Mouse (Mus musculus): ENCODE results near the gene Gpld1. TPM values are rescaled to one million over a fixed set of nuclear protein-coding genes. Genes with fewer than 3 reads are reported as not detected.

Gpld1 gene
- 2.3 and 3.9 TPM in 2 replicates for polyA plus RNA-seq (2014; fragmentation: Nextera tagmentation; extraction: Ambion mirVana)

DNA sequence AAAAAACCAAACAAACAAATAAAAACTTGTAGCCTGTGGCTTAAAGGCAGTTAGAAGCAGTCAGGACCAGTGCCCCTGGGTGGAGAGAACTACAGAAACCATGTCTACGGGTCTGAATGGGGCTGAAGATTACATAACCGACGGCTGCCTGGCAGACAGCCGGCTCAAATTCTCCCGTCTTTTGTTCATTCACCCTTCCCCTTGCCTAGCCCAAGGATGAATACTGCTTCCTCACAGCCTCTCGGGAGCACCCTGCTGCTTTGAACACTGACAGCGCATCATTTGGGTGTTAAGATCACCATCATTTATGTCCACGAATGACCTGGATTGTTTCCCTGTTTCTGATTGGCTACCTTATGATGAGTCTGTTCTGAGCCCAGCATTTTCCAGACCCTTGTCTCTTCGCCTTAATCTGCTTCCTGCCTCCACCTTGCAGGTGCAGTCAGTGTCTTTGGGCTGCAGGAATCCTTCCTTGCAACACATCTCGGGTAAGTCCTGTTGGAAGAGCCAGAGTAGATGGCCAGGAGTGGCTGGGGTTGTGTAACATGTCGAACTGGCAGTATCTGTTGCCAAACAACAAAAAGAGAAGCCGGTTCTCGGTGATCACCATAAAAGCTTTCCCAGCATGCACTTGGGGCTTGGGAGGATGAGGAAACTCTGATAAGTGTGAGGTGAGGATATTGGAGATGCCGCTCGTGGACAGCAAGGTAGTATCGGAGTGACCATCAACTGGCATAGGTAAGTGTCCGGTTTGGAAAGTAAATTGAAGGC, at the start of gene Gpld1:
Gene Gpld1 (plus strand): TSS at position 641 of the 771 bp plus-strand sequence.
- H3K36me3 ChIP-seq (ENCODE audit: control insufficient read depth, insufficient read depth, low read length) = no peaks in the 10 kb centered on the region
- H3K4me2 ChIP-seq (ENCODE audit: low read depth, low read length) = no peak within 1 kb of the TSS
- H3K9ac ChIP-seq (replicated peaks; ENCODE audit: low read depth, low read length) = no peak within 1 kb of the TSS
- ATAC-seq (ENCODE audit: low read depth) = no peak
- no peaks in the 10 kb centered on the region for H3K27me3 ChIP-seq (ENCODE audit: control insufficient read depth, insufficient read depth, low read length)
- 46% methylated on average over 17 of the region's 17 CpGs for WGBS
- no peak within 1 kb of the TSS for H3K4me3 ChIP-seq (ENCODE audit: low read depth, low read length)
- no peaks in the 10 kb centered on the region for H3K9me3 ChIP-seq (ENCODE audit: control insufficient read depth, low read length)
- H3K27ac ChIP-seq (ENCODE audit: low read depth, low read length) = no peak within 1 kb of the TSS
- H3K4me1 ChIP-seq (ENCODE audit: control insufficient read depth, insufficient read depth, low read length) = peaks cover 5% of the 10 kb centered on the region

DNA sequence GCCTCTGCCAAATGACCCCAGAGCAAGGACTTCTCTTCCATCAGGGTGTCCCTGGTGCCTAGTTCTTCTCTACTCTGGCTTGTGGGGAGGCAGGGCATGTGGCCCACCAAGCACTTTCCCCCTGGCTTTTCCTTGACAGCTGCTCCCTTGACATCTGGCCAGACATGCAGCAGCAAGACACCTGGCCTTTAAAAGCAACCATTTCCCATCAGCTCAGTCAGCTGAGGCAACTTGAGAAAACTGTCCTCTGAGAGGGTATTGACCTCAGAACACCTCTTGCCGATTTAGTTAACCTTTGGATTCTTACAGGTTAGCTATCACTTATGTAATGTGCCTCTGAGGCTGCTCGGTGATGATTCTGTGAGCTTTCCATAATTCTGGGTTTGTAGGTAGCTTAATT, 49.1 kb upstream of the Gpld1 start:
- Histone ChIP-seq H3K27ac (ENCODE audit: low read depth, low read length) (no peak overlapping the region), H3K4me3 (ENCODE audit: low read depth, low read length) (no peak overlapping the region), H3K27me3 (ENCODE audit: control insufficient read depth, insufficient read depth, low read length) (no peaks in the 10 kb centered on the region), H3K4me2 (ENCODE audit: low read depth, low read length) (no peak overlapping the region), H3K9me3 (ENCODE audit: control insufficient read depth, low read length) (no peaks in the 10 kb centered on the region), H3K4me1 (ENCODE audit: control insufficient read depth, insufficient read depth, low read length) (no peaks in the 10 kb centered on the region), H3K36me3 (ENCODE audit: control insufficient read depth, insufficient read depth, low read length) (no peaks in the 10 kb centered on the region), H3K9ac (replicated peaks; ENCODE audit: low read depth, low read length) (no peak overlapping the region)
- 89% methylated on average over 2 of the region's 2 CpGs for WGBS
- ATAC-seq (ENCODE audit: low read depth) = no peak

DNA sequence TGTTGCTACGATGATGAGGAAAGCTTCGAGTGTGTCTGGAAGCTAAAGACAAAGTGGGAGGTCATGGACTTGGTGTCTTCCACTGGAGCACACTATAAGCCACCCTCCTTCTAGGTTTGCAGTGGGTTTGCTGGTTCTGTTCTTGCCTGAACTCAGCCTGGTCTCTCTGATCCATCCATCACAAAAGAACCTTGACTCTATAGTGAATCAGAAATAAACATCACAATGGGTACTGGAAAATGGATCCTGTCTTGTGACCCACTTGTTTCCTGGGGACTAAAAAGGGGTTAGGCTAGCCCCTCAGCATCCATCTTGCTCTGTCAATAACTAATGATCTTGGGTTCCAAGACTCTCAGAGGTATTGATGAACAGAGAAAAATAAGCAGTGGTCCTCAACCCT, 41.0 kb upstream of the Gpld1 start:
- H3K36me3 ChIP-seq (ENCODE audit: control insufficient read depth, insufficient read depth, low read length) = no peaks in the 10 kb centered on the region
- no peaks in the 10 kb centered on the region for H3K9me3 ChIP-seq (ENCODE audit: control insufficient read depth, low read length)
- WGBS = 93% methylated on average over 2 of the region's 2 CpGs
- H3K4me1 ChIP-seq (ENCODE audit: control insufficient read depth, insufficient read depth, low read length) = no peaks in the 10 kb centered on the region
- H3K4me3 ChIP-seq (ENCODE audit: low read depth, low read length) = no peak overlapping the region
- H3K27me3 ChIP-seq (ENCODE audit: control insufficient read depth, insufficient read depth, low read length) = no peaks in the 10 kb centered on the region
- ATAC-seq (ENCODE audit: low read depth) = no peak
- H3K27ac ChIP-seq (ENCODE audit: low read depth, low read length) = no peak overlapping the region
- H3K4me2 ChIP-seq (ENCODE audit: low read depth, low read length) = no peak overlapping the region
- no peak overlapping the region for H3K9ac ChIP-seq (replicated peaks; ENCODE audit: low read depth, low read length)

DNA sequence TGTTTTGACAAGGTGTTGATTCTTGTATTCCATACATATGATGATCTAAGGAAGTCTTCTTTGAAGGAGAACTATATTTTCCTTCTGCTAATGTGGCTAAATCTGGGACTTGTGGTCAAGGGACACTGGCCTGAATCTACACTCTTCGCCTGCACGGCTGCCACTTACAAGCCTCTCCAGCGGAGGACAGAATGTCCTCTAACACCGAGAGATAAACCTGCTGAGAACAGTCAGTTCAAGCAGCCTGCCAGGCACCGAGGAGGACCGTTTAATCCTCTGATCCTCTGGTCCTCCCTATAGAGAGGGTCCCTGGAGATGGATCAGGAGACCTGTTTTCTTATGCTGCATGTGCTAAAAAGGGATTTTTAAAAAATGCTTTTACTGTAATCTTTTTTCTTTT, 39.5 kb upstream of the Gpld1 start:
- no peak for ATAC-seq (ENCODE audit: low read depth)
- no peak overlapping the region for H3K27ac ChIP-seq (ENCODE audit: low read depth, low read length)
- H3K4me3 ChIP-seq (ENCODE audit: low read depth, low read length) = no peak overlapping the region
- no peaks in the 10 kb centered on the region for H3K36me3 ChIP-seq (ENCODE audit: control insufficient read depth, insufficient read depth, low read length)
- no peaks in the 10 kb centered on the region for H3K4me1 ChIP-seq (ENCODE audit: control insufficient read depth, insufficient read depth, low read length)
- WGBS = 82% methylated on average over 6 of the region's 6 CpGs
- H3K9ac ChIP-seq (replicated peaks; ENCODE audit: low read depth, low read length) = no peak overlapping the region; the same call in 1 of the 2 replicates
- H3K27me3 ChIP-seq (ENCODE audit: control insufficient read depth, insufficient read depth, low read length) = no peaks in the 10 kb centered on the region
- H3K4me2 ChIP-seq (ENCODE audit: low read depth, low read length) = no peak overlapping the region
- H3K9me3 ChIP-seq (ENCODE audit: control insufficient read depth, low read length) = no peaks in the 10 kb centered on the region

DNA sequence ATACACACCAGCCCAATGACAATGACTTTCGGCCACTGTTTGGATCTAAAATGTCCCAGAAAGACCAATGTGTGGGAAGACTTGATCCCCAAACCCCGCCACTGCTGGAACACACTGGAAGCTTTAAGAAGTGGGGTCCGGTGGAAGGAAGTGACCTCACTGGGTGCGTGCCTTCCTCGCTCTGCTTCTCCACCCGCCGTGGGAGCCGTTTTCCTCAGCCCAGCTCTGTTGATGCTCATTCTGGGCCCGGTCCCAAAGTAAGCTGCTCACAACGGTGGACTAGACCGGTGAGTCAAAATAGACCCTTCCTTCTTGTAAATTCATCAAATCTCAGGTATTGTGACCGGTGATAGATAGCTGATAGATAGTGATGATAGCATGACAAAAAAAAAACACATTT, 37.5 kb upstream of the Gpld1 start:
- no peaks in the 10 kb centered on the region for H3K27me3 ChIP-seq (ENCODE audit: control insufficient read depth, insufficient read depth, low read length)
- no peaks in the 10 kb centered on the region for H3K4me1 ChIP-seq (ENCODE audit: control insufficient read depth, insufficient read depth, low read length)
- no peak overlapping the region for H3K4me2 ChIP-seq (ENCODE audit: low read depth, low read length)
- no peak overlapping the region for H3K27ac ChIP-seq (ENCODE audit: low read depth, low read length)
- no peaks in the 10 kb centered on the region for H3K36me3 ChIP-seq (ENCODE audit: control insufficient read depth, insufficient read depth, low read length)
- no peak overlapping the region for H3K4me3 ChIP-seq (ENCODE audit: low read depth, low read length)
- 90% methylated on average over 12 of the region's 12 CpGs for WGBS
- H3K9ac ChIP-seq (replicated peaks; ENCODE audit: low read depth, low read length) = no peak overlapping the region
- H3K9me3 ChIP-seq (ENCODE audit: control insufficient read depth, low read length) = no peaks in the 10 kb centered on the region
- no peak for ATAC-seq (ENCODE audit: low read depth)

DNA sequence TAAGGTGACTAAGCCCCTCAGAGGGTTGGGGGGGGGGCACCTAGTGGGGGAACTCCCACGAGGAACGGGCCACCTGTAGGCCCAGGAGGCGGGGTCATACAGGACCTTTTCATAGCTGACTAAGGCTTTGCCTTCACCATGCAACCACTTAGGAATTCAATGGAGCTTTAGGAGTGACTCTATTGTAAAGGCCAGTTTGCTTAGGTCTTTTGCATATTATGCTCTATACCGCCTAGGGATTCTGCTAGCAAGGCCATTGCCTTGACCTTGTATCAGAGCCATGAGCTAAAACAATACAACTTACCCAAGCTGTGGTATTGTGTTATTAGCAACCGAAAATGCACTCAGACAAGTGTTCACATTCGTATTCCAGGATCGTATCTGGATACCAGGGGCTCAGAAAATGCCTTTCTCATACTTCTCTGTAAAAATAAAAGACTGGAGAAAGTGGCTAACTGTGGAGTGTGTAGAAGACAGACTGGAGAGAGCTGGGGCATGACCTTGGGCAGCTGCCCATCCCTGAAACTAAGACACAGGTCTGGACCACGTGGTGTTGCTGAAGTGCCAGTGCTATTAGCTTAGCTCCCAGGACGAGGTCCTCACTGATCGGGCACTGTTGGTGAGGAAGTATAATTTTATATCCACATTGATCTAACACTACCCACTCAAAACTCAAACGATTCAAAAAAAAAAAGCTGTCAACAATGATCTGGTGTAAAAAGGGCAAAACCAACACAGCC, 36.0 kb upstream of the Gpld1 start:
- H3K9ac ChIP-seq (replicated peaks; ENCODE audit: low read depth, low read length) = no peak overlapping the region
- 78% methylated on average over 11 of the region's 11 CpGs for WGBS

DNA sequence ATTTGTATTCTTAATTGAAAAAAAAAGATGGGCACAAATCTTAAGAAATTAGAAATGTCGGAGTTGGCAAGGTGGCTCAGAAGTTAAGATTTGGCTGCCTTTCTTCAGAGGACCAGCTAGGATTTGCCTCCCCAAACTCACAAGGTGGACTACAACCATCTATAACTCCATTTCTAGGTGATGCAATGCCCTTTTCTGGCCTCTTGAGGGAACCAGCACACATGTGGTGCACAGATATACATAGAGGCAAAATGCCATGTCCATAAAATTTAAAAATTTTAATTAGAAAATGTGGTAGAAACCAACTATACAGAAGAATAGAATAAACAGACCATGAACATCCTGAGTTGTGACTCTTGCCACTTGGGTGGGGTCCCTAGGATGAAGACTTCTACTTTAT, 33.8 kb upstream of the Gpld1 start:
- H3K27me3 ChIP-seq (ENCODE audit: control insufficient read depth, insufficient read depth, low read length) = no peaks in the 10 kb centered on the region
- H3K4me2 ChIP-seq (ENCODE audit: low read depth, low read length) = no peak overlapping the region
- no peak overlapping the region for H3K4me3 ChIP-seq (ENCODE audit: low read depth, low read length)
- H3K27ac ChIP-seq (ENCODE audit: low read depth, low read length) = no peak overlapping the region
- no peaks in the 10 kb centered on the region for H3K9me3 ChIP-seq (ENCODE audit: control insufficient read depth, low read length)
- no peak for ATAC-seq (ENCODE audit: low read depth)
- WGBS = 95% methylated on average over 1 of the region's 1 CpGs
- no peaks in the 10 kb centered on the region for H3K4me1 ChIP-seq (ENCODE audit: control insufficient read depth, insufficient read depth, low read length)
- H3K9ac ChIP-seq (replicated peaks; ENCODE audit: low read depth, low read length) = no peak overlapping the region
- no peaks in the 10 kb centered on the region for H3K36me3 ChIP-seq (ENCODE audit: control insufficient read depth, insufficient read depth, low read length)

More for the DNA sequence above, 36.0 kb upstream of the Gpld1 start:
- Histone ChIP-seq H3K4me2 (ENCODE audit: low read depth, low read length) (no peak overlapping the region), H3K4me1 (ENCODE audit: control insufficient read depth, insufficient read depth, low read length) (no peaks in the 10 kb centered on the region), H3K9me3 (ENCODE audit: control insufficient read depth, low read length) (no peaks in the 10 kb centered on the region), H3K4me3 (ENCODE audit: low read depth, low read length) (no peak overlapping the region), H3K27me3 (ENCODE audit: control insufficient read depth, insufficient read depth, low read length) (no peaks in the 10 kb centered on the region), H3K36me3 (ENCODE audit: control insufficient read depth, insufficient read depth, low read length) (no peaks in the 10 kb centered on the region), H3K27ac (ENCODE audit: low read depth, low read length) (no peak overlapping the region)
- ATAC-seq (ENCODE audit: low read depth) = no peak

DNA sequence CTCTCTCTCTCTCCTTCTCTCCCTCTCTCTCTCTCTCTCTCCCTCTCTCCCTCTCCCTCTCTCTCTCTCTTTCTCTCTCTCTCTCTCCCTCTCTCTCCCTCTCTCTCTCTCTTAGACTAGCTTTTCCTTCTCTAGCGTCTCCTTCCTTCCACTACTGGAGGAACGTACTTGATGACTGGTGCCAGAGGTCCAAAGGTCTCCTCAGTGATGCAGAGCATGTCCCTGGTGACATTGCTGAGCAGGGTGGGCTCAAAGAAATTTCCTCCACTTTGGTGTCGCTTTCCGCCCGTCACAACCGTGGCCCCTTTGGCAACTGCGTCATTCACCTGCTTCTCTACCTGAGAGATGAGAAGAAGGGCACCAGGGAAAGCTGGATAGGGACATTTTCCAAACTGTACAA, 29.4 kb upstream of the Gpld1 start:
- Histone ChIP-seq H3K27ac (ENCODE audit: low read depth, low read length) (no peak overlapping the region), H3K9me3 (ENCODE audit: control insufficient read depth, low read length) (no peaks in the 10 kb centered on the region), H3K27me3 (ENCODE audit: control insufficient read depth, insufficient read depth, low read length) (no peaks in the 10 kb centered on the region), H3K9ac (replicated peaks; ENCODE audit: low read depth, low read length) (no peak overlapping the region), H3K4me1 (ENCODE audit: control insufficient read depth, insufficient read depth, low read length) (no peaks in the 10 kb centered on the region), H3K36me3 (ENCODE audit: control insufficient read depth, insufficient read depth, low read length) (peaks cover 8% of the 10 kb centered on the region; the same call in 1 of the 2 replicates), H3K4me2 (ENCODE audit: low read depth, low read length) (no peak overlapping the region), H3K4me3 (ENCODE audit: low read depth, low read length) (no peak overlapping the region)
- ATAC-seq (ENCODE audit: low read depth) = no peak
- 92% methylated on average over 7 of the region's 7 CpGs for WGBS

DNA sequence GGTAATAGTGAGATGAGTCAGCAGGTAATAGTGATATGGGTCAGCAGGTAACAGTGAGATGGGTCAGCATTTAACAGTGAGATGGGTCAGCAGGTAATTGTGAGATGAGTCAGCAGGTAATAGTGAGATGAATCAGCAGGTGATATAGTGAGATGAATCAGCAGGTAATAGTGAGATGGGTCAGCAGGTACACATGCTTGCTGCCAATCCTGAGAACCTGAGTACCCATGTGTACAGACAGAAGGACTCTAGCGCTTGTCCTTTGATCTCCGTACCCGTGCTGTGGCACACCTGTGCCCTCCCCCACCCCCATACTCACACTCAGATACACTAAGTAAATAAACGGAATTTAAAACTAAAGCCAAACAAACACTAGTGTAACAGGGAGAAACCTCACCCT, 28.0 kb upstream of the Gpld1 start:
- 92% methylated on average over 4 of the region's 4 CpGs for WGBS
- H3K4me3 ChIP-seq (ENCODE audit: low read depth, low read length) = no peak overlapping the region
- no peaks in the 10 kb centered on the region for H3K27me3 ChIP-seq (ENCODE audit: control insufficient read depth, insufficient read depth, low read length)
- no peaks in the 10 kb centered on the region for H3K9me3 ChIP-seq (ENCODE audit: control insufficient read depth, low read length)
- no peak overlapping the region for H3K27ac ChIP-seq (ENCODE audit: low read depth, low read length)
- H3K4me2 ChIP-seq (ENCODE audit: low read depth, low read length) = no peak overlapping the region
- no peak for ATAC-seq (ENCODE audit: low read depth)
- H3K36me3 ChIP-seq (ENCODE audit: control insufficient read depth, insufficient read depth, low read length) = peaks cover 8% of the 10 kb centered on the region; the same call in 1 of the 2 replicates
- H3K9ac ChIP-seq (replicated peaks; ENCODE audit: low read depth, low read length) = no peak overlapping the region
- no peaks in the 10 kb centered on the region for H3K4me1 ChIP-seq (ENCODE audit: control insufficient read depth, insufficient read depth, low read length)

Measured in neural tube, embryonic 14.5 days (tissue).